Mouse (Mus musculus) erythroblast, embryonic 14.5 days (primary cell): Measurements from ENCODE around the gene Rsl1d1.

ENCODE experiments used
- GATA1 ChIP-seq: IDR thresholded peaks from 2 replicates; pipeline ENCODE4 v1.6.1; 2012; ENCODE audit warnings: low read length, inconsistent platforms, mixed read lengths
- TAL1 ChIP-seq: IDR thresholded peaks from 3 replicates; pipeline ENCODE4 v1.6.1; 2012; ENCODE audit warnings: low read length, inconsistent platforms, mixed read lengths

GRCm38 (mm10) chr16:11197052-11197451, 6.1 kb downstream of the Rsl1d1 start:
- no peak for TF ChIP-seq GATA1
- no peak for TF ChIP-seq TAL1
